Mouse (Mus musculus): Measurements from ENCODE around the gene Tha1.
A peak's percentile ranks its signal among the peaks of the same experiment; 100 is the strongest.

Tha1 gene

GRCm38 (mm10) chr11:117872861-117873608 lies at the start of gene Tha1:
Gene Tha1 (minus strand): TSS chr11:117873481.
- peak; percentile 72 for DNase-seq

GRCm38 (mm10) chr11:117919211-117919610 lies 45.9 kb upstream of the Tha1 start:
- no peak for DNase-seq

- no peak for DNase-seq
Measured at GRCm38 (mm10) chr11:117918541-117918940, 45.3 kb upstream of the Tha1 start.

GRCm38 (mm10) chr11:117915837-117916236 lies 42.6 kb upstream of the Tha1 start:
- DNase-seq, result no peak

- no peak for DNase-seq
Measured at GRCm38 (mm10) chr11:117915341-117915740, 42.1 kb upstream of the Tha1 start.

- DNase-seq, result no peak
Measured at GRCm38 (mm10) chr11:117914531-117914930, 41.2 kb upstream of the Tha1 start.

GRCm38 (mm10) chr11:117912684-117913352 lies 39.5 kb upstream of the Tha1 start:
- peak; percentile 75 for DNase-seq

GRCm38 (mm10) chr11:117909337-117909736 lies 36.1 kb upstream of the Tha1 start:
- DNase-seq, result no peak

- DNase-seq, result no peak
Measured at GRCm38 (mm10) chr11:117904442-117904841, 31.2 kb upstream of the Tha1 start.

- DNase-seq, result no peak
Measured at GRCm38 (mm10) chr11:117902282-117902681, 29.0 kb upstream of the Tha1 start.

GRCm38 (mm10) chr11:117896533-117896932 lies 23.3 kb upstream of the Tha1 start:
- no peak for DNase-seq

- no peak for DNase-seq
Measured at GRCm38 (mm10) chr11:117894676-117895075, 21.4 kb upstream of the Tha1 start.

GRCm38 (mm10) chr11:117892199-117892598 lies 18.9 kb upstream of the Tha1 start:
- DNase-seq, result no peak

- DNase-seq, result no peak
Measured at GRCm38 (mm10) chr11:117891581-117892175, 18.4 kb upstream of the Tha1 start.

- DNase-seq, result no peak
Measured at GRCm38 (mm10) chr11:117890519-117891282, 17.4 kb upstream of the Tha1 start.

GRCm38 (mm10) chr11:117889887-117890340 lies 16.6 kb upstream of the Tha1 start:
- no peak for DNase-seq

GRCm38 (mm10) chr11:117888853-117889822 lies 15.9 kb upstream of the Tha1 start:
- peak; percentile 40 for DNase-seq

- no peak for DNase-seq
Measured at GRCm38 (mm10) chr11:117888168-117888852, 15.0 kb upstream of the Tha1 start.

- no peak for DNase-seq
Measured at GRCm38 (mm10) chr11:117886000-117886399, 12.7 kb upstream of the Tha1 start.

GRCm38 (mm10) chr11:117882208-117882607 lies 8.9 kb upstream of the Tha1 start:
- no peak for DNase-seq

- no peak for DNase-seq
Measured at GRCm38 (mm10) chr11:117881787-117882186, 8.5 kb upstream of the Tha1 start.
